Mouse (Mus musculus): ENCODE results near the gene Tgoln1. TPM values are rescaled to one million over a fixed set of nuclear protein-coding genes. Genes with fewer than 3 reads are reported as not detected.

The Tgoln1 gene
- total and polyA plus RNA-seq, 3 experiments: 4.4 to 72.6 (median 49.7) TPM

DNA sequence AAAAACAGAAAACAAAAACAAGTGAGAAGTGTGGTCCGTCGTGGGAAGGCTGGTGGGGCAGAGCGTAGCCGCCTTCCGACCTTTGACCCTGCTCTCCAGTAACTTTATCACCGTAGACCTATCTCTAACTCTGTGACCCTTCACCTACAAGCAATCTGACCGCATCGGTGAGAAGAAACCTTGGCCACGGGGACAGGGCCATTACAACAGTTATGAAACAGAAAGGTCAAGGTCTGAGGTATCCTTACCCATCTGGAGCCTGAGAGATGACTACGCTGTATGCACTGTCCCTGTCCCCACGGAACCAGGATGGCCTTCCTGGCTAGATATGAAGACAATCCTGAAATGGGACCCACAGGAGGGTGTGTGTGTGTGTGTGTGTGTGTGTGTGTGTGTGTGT, 32.6 kb downstream of the Tgoln1 start:
- no peak for TF ChIP-seq TAL1 (conservative IDR thresholded peaks at IDR 0.05; ENCODE audit: low read depth, low read length)
- TF ChIP-seq GATA1 (IDR thresholded peaks at IDR 0.05; ENCODE audit: borderline replicate concordance, low read length): no peak
- no peak for TF ChIP-seq POLR2AphosphoS5 (IDR thresholded peaks at IDR 0.05; ENCODE audit: insufficient replicate concordance, low read depth, low read length)
- no peak for TF ChIP-seq GATA2 (IDR thresholded peaks at IDR 0.05; ENCODE audit: borderline replicate concordance, low read depth, low read length)
- TF ChIP-seq CTCF (IDR thresholded peaks at IDR 0.05; ENCODE audit: low read depth, low read length): no peak
- no peak for DNase-seq (ENCODE audit: low spot score)
- no peaks in the 10 kb centered on the region for H3K27me3 ChIP-seq (ENCODE audit: insufficient read depth, low read length)
- no peak for ATAC-seq (ENCODE audit: extremely low read depth, insufficient number of reproducible peaks, low FRiP score, poor library complexity, severe bottlenecking)
- H3K4me1 ChIP-seq (ENCODE audit: insufficient read depth, low read depth, low read length): no peaks in the 10 kb centered on the region
- no peak overlapping the region for H3K4me3 ChIP-seq (ENCODE audit: low read depth, low read length)
- no peaks in the 10 kb centered on the region for H3K9me3 ChIP-seq (replicated peaks)
- H3K36me3 ChIP-seq (replicated peaks): peaks cover 52% of the 10 kb centered on the region

GRCm38 (mm10) chr6:72583211-72583839, 33.5 kb downstream of the Tgoln1 start:
- TF ChIP-seq GATA1 (IDR thresholded peaks at IDR 0.05; ENCODE audit: borderline replicate concordance, low read length): no peak
- ATAC-seq (ENCODE audit: extremely low read depth, insufficient number of reproducible peaks, low FRiP score, poor library complexity, severe bottlenecking) (no peak), DNase-seq (ENCODE audit: low spot score) (no peak)
- Histone ChIP-seq H3K4me1 (ENCODE audit: insufficient read depth, low read depth, low read length) (no peaks in the 10 kb centered on the region), H3K36me3 (replicated peaks) (peaks cover 59% of the 10 kb centered on the region), H3K27me3 (ENCODE audit: insufficient read depth, low read length) (no peaks in the 10 kb centered on the region), H3K9me3 (replicated peaks) (no peaks in the 10 kb centered on the region), H3K4me3 (ENCODE audit: low read depth, low read length) (no peak overlapping the region)

- no peak overlapping the region for H3K4me3 ChIP-seq (ENCODE audit: low read depth, low read length)
- no peaks in the 10 kb centered on the region for H3K27me3 ChIP-seq (ENCODE audit: insufficient read depth, low read length)
- no peak for TF ChIP-seq CTCF (IDR thresholded peaks at IDR 0.05; ENCODE audit: low read depth, low read length)
- TF ChIP-seq GATA1 (IDR thresholded peaks at IDR 0.05; ENCODE audit: borderline replicate concordance, low read length): no peak
- no peak for TF ChIP-seq GATA2 (IDR thresholded peaks at IDR 0.05; ENCODE audit: borderline replicate concordance, low read depth, low read length)
- TF ChIP-seq POLR2AphosphoS5 (IDR thresholded peaks at IDR 0.05; ENCODE audit: insufficient replicate concordance, low read depth, low read length): no peak
- H3K4me1 ChIP-seq (ENCODE audit: insufficient read depth, low read depth, low read length): no peaks in the 10 kb centered on the region
- DNase-seq (ENCODE audit: low spot score) (no peak), ATAC-seq (ENCODE audit: extremely low read depth, insufficient number of reproducible peaks, low FRiP score, poor library complexity, severe bottlenecking) (no peak)
- no peaks in the 10 kb centered on the region for H3K9me3 ChIP-seq (replicated peaks)
- H3K36me3 ChIP-seq (replicated peaks): peaks cover 60% of the 10 kb centered on the region
Observed at GRCm38 (mm10) chr6:72581625-72582382, 35.0 kb downstream of the Tgoln1 start.

DNA sequence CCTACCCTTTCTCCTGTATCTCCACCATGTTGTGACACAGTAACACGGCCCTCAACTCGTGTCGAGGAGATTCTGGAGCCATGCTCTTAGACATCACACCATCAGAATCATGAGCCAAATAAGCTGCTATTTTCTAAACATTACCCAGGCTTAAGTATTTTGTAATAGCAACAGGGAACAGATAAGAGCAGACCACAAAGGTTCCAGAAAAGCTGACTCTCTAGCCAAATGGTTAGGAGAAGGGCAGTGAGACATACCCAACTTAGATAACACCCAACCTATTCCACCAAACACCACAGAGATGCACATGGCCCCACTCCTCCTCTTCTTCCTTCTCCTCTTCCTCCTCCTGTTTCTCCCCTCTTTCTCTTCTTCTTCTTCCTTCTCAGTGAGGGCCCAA, 40.8 kb downstream of the Tgoln1 start:
- ATAC-seq (ENCODE audit: extremely low read depth, insufficient number of reproducible peaks, low FRiP score, poor library complexity, severe bottlenecking) (no peak), DNase-seq (ENCODE audit: low spot score) (no peak)
- H3K4me3 ChIP-seq (ENCODE audit: low read depth, low read length): no peak overlapping the region
- TF ChIP-seq GATA2 (IDR thresholded peaks at IDR 0.05; ENCODE audit: borderline replicate concordance, low read depth, low read length) (no peak), CTCF (IDR thresholded peaks at IDR 0.05; ENCODE audit: low read depth, low read length) (no peak), TAL1 (conservative IDR thresholded peaks at IDR 0.05; ENCODE audit: low read depth, low read length) (no peak), GATA1 (IDR thresholded peaks at IDR 0.05; ENCODE audit: borderline replicate concordance, low read length) (no peak), POLR2AphosphoS5 (IDR thresholded peaks at IDR 0.05; ENCODE audit: insufficient replicate concordance, low read depth, low read length) (no peak)
- H3K4me1 ChIP-seq (ENCODE audit: insufficient read depth, low read depth, low read length): no peaks in the 10 kb centered on the region
- no peaks in the 10 kb centered on the region for H3K27me3 ChIP-seq (ENCODE audit: insufficient read depth, low read length)
- H3K9me3 ChIP-seq (replicated peaks): no peaks in the 10 kb centered on the region
- peaks cover 69% of the 10 kb centered on the region for H3K36me3 ChIP-seq (replicated peaks)

DNA sequence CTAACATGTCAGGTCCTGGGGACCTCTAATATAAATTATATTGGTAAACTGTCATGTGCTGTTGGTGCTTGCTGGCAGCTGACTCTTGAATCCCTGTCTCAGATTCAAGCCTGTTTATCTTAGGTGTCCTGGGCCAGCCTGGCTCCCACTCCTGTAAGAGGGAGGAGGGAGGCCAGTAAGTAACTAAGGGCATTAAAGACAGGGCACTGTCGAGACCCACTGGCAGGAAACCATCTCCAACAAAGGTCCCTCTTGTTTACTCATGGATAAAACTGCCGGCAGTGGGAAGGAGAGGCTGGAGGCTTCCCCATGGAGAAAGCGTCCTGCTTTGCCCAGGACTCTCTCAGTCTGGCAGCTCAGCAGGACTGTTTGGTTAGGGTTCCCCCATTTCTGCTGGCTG, 45.0 kb downstream of the Tgoln1 start:
- no peak overlapping the region for H3K4me3 ChIP-seq (ENCODE audit: low read depth, low read length)
- H3K27me3 ChIP-seq (ENCODE audit: insufficient read depth, low read length): no peaks in the 10 kb centered on the region
- H3K36me3 ChIP-seq (replicated peaks): peaks cover 66% of the 10 kb centered on the region
- no peaks in the 10 kb centered on the region for H3K4me1 ChIP-seq (ENCODE audit: insufficient read depth, low read depth, low read length)
- no peak for ATAC-seq (ENCODE audit: extremely low read depth, insufficient number of reproducible peaks, low FRiP score, poor library complexity, severe bottlenecking)
- H3K9me3 ChIP-seq (replicated peaks): no peaks in the 10 kb centered on the region
- TF ChIP-seq GATA2 (IDR thresholded peaks at IDR 0.05; ENCODE audit: borderline replicate concordance, low read depth, low read length): no peak
- TF ChIP-seq CTCF (IDR thresholded peaks at IDR 0.05; ENCODE audit: low read depth, low read length): no peak
- TF ChIP-seq GATA1 (IDR thresholded peaks at IDR 0.05; ENCODE audit: borderline replicate concordance, low read length): no peak
- TF ChIP-seq POLR2AphosphoS5 (IDR thresholded peaks at IDR 0.05; ENCODE audit: insufficient replicate concordance, low read depth, low read length): no peak
- no peak for TF ChIP-seq TAL1 (conservative IDR thresholded peaks at IDR 0.05; ENCODE audit: low read depth, low read length)
- no peak for DNase-seq (ENCODE audit: low spot score)

- Histone ChIP-seq H3K27me3 (ENCODE audit: insufficient read depth, low read length) (no peaks in the 10 kb centered on the region), H3K4me1 (ENCODE audit: insufficient read depth, low read depth, low read length) (no peaks in the 10 kb centered on the region), H3K9me3 (replicated peaks) (no peaks in the 10 kb centered on the region), H3K36me3 (replicated peaks) (peaks cover 69% of the 10 kb centered on the region), H3K4me3 (ENCODE audit: low read depth, low read length) (no peak overlapping the region)
- DNase-seq (ENCODE audit: low spot score) (no peak), ATAC-seq (ENCODE audit: extremely low read depth, insufficient number of reproducible peaks, low FRiP score, poor library complexity, severe bottlenecking) (no peak)
- TF ChIP-seq CTCF (IDR thresholded peaks at IDR 0.05; ENCODE audit: low read depth, low read length) (no peak), GATA1 (IDR thresholded peaks at IDR 0.05; ENCODE audit: borderline replicate concordance, low read length) (no peak), GATA2 (IDR thresholded peaks at IDR 0.05; ENCODE audit: borderline replicate concordance, low read depth, low read length) (no peak), TAL1 (conservative IDR thresholded peaks at IDR 0.05; ENCODE audit: low read depth, low read length) (no peak), POLR2AphosphoS5 (IDR thresholded peaks at IDR 0.05; ENCODE audit: insufficient replicate concordance, low read depth, low read length) (no peak)
Observed at GRCm38 (mm10) chr6:72570644-72571397, 46.0 kb downstream of the Tgoln1 start.
